Mouse (Mus musculus): ENCODE results near the gene Rab11fip3.
A peak's percentile ranks its signal among the peaks of the same experiment; 100 is the strongest.

Rab11fip3 gene

GRCm38 (mm10) chr17:25954671-25955070 is 114.7 kb downstream of the Rab11fip3 start:
- no peak for DNase-seq

- DNase-seq, result peak; percentile 77 to 81
Observed at GRCm38 (mm10) chr17:25953161-25953560, 116.2 kb downstream of the Rab11fip3 start.

- DNase-seq, result peak; percentile 47 to 53
Observed at GRCm38 (mm10) chr17:25951803-25952623, 117.3 kb downstream of the Rab11fip3 start, which contains the start of gene A930017K11Rik. A930017K11Rik (minus strand) TSS chr17:25952565.

GRCm38 (mm10) chr17:25951225-25951802 is 118.0 kb downstream of the Rab11fip3 start:
- peak in 1 of 2 experiments; percentile 75 for DNase-seq

GRCm38 (mm10) chr17:25950706-25951105 is 118.6 kb downstream of the Rab11fip3 start:
- peak in 1 of 2 experiments; percentile 42 for DNase-seq

- DNase-seq, result peak in 1 of 2 experiments; percentile 37
Observed at GRCm38 (mm10) chr17:25949981-25950380, 119.4 kb downstream of the Rab11fip3 start.

GRCm38 (mm10) chr17:25948051-25948450 is 121.3 kb downstream of the Rab11fip3 start:
- peak; percentile 60 for DNase-seq

- no peak for DNase-seq
Observed at GRCm38 (mm10) chr17:25947576-25947975, 121.8 kb downstream of the Rab11fip3 start.

GRCm38 (mm10) chr17:25946891-25947290 is 122.5 kb downstream of the Rab11fip3 start:
- no peak for DNase-seq

GRCm38 (mm10) chr17:25946349-25946748 is 123.0 kb downstream of the Rab11fip3 start:
- no peak for DNase-seq

GRCm38 (mm10) chr17:25945517-25946155 is 123.7 kb downstream of the Rab11fip3 start:
- DNase-seq, result peak in 1 of 2 experiments; percentile 39

- no peak for DNase-seq
Observed at GRCm38 (mm10) chr17:25944366-25945163, 124.8 kb downstream of the Rab11fip3 start, which contains the start of the genes Pigq and Nhlrc4. Pigq (minus strand) TSS chr17:25944936. Nhlrc4 (minus strand) TSS chr17:25944961.

GRCm38 (mm10) chr17:25943769-25944168 is 125.6 kb downstream of the Rab11fip3 start:
- DNase-seq, result no peak

- DNase-seq, result no peak
Observed at GRCm38 (mm10) chr17:25943221-25943620, 126.1 kb downstream of the Rab11fip3 start.

- DNase-seq, result no peak
Observed at GRCm38 (mm10) chr17:25942597-25943151, 126.7 kb downstream of the Rab11fip3 start.

GRCm38 (mm10) chr17:25941511-25942241 is 127.7 kb downstream of the Rab11fip3 start:
- DNase-seq, result peak; percentile 91 to 93
